In genomic region chr7:111313921-111314320, GRCm38 (mm10) we compare ENCODE assay signal across 15 mouse cellular contexts.
"Had no signal": no experiment of that assay in that cellular context is flagged by ENCODE, and none has a peak within 500 bp of the region (broad histone marks: within the 10 kb centered on the region; RNA-seq: fewer than 3 reads in every experiment).

No protein-coding gene starts in this region.

- DNase-seq: retina, postnatal 1 day; right cerebral cortex, adult 18-20 months; right cerebral cortex, postnatal 14 days; right cerebral cortex, postnatal 25 days; right cerebral cortex, postnatal 4 days; spleen, adult 18-20 months; thymus, adult 18-20 months; thymus, adult 2 months; thymus, postnatal 14 days; thymus, postnatal 25 days; thymus, postnatal 36 days; thymus, postnatal 4 days had no signal

- H3K27ac ChIP-seq: neural tube, embryonic 15.5 days; stomach, embryonic 15.5 days; stomach, postnatal 0 days had no signal

- H3K4me2 ChIP-seq: neural tube, embryonic 15.5 days; stomach, embryonic 15.5 days had no signal

- H3K36me3 ChIP-seq: neural tube, embryonic 15.5 days; stomach, embryonic 15.5 days had no signal

- H3K4me1 ChIP-seq: stomach, embryonic 15.5 days had no signal

- H3K4me3 ChIP-seq: neural tube, embryonic 15.5 days; stomach, embryonic 15.5 days had no signal

- H3K27me3 ChIP-seq: neural tube, embryonic 15.5 days; stomach, embryonic 15.5 days had no signal

- H3K9ac ChIP-seq: neural tube, embryonic 15.5 days; stomach, embryonic 15.5 days had no signal
